Mouse (Mus musculus) midbrain, embryonic 11.5 days (tissue): ENCODE data around the gene A4gnt. TPM values are rescaled to one million over a fixed set of nuclear protein-coding genes. Genes with fewer than 3 reads are reported as not detected.

Experiments
- ATAC-seq: fragments of 200-750 bp; cut with Nextera tagmentation; 2 replicates; pipeline ENCODE4 v1.8.0; 2017; ENCODE audit warnings: moderate TSS enrichment, moderate library complexity; ENCODE audit not compliant: low FRiP score
- DNase-seq: peaks from one replicate; pipeline ENCODE4 v3.0.0; 2015; ENCODE audit warnings: low spot score; ENCODE audit errors: missing footprints
- H3K27ac ChIP-seq: fragments of 300-500 bp; sonication (generic); 2 replicates; pipeline ENCODE4 v1.5.1; 2014; ENCODE audit warnings: low read depth, low read length
- H3K27me3 ChIP-seq: fragments of 300-500 bp; sonication (generic); 2 replicates; pipeline ENCODE4 v1.6.1; 2014; ENCODE audit warnings: mild to moderate bottlenecking, low read length, moderate library complexity, mixed read lengths; ENCODE audit not compliant: control insufficient read depth, insufficient read depth
- H3K36me3 ChIP-seq: fragments of 300-500 bp; sonication (generic); 2 replicates; pipeline ENCODE4 v1.6.1; 2014; ENCODE audit warnings: mild to moderate bottlenecking, low read length, moderate library complexity, mixed read lengths; ENCODE audit not compliant: control insufficient read depth, insufficient read depth
- H3K4me1 ChIP-seq: fragments of 300-500 bp; sonication (generic); 2 replicates; pipeline ENCODE4 v1.6.1; 2014; ENCODE audit warnings: low read length; ENCODE audit not compliant: control insufficient read depth, insufficient read depth
- H3K4me2 ChIP-seq: fragments of 300-500 bp; sonication (generic); 2 replicates; pipeline ENCODE4 v1.6.1; 2014; ENCODE audit warnings: mild to moderate bottlenecking, moderate library complexity
- H3K4me3 ChIP-seq: fragments of 300-500 bp; sonication (generic); 2 replicates; pipeline ENCODE4 v1.5.1; 2014; ENCODE audit warnings: low read depth, low read length
- H3K9ac ChIP-seq: fragments of 300-500 bp; sonication (generic); 2 replicates; pipeline ENCODE4 v1.6.1; 2014; ENCODE audit warnings: low read length
- H3K9me3 ChIP-seq: fragments of 300-500 bp; sonication (generic); 2 replicates; pipeline ENCODE4 v1.6.1; 2016; ENCODE audit warnings: low read length; ENCODE audit not compliant: control insufficient read depth
- WGBS: fragments of 180-500 bp; shearing (Covaris S2); extraction: QIAGEN DNeasy Blood & Tissue Kit; methylation state at CpG from one replicate; pipeline ENCODE4 v1.1.7; 2014; 5-methylcytosine and 5-hydroxymethylcytosine counted together
- polyA plus RNA-seq: library from polyadenylated mRNA; unstranded; fragments of >200 nt; fragmentation: Nextera tagmentation; extraction: Ambion mirVana; gene quantifications from 2 replicates; pipeline ENCODE4 v1.2.1, GENCODE M21; 2014

A4gnt gene
- polyA plus RNA-seq, 1 experiment from 2014 or later, result not detected

- Histone ChIP-seq H3K36me3 (peaks cover 19% of the 10 kb centered on the region), H3K4me3 (no peak overlapping the region), H3K4me2 (no peak overlapping the region), H3K27me3 (no peaks in the 10 kb centered on the region), H3K4me1 (no peaks in the 10 kb centered on the region), H3K9me3 (no peaks in the 10 kb centered on the region), H3K27ac (no peak overlapping the region), H3K9ac (no peak overlapping the region)
- WGBS, result 93% methylated on average over 6 of the region's 6 CpGs
- ATAC-seq (no peak), DNase-seq (no peak)
Observed at GRCm38 (mm10) chr9:99645416-99645815, 33.1 kb downstream of the A4gnt start.

DNA sequence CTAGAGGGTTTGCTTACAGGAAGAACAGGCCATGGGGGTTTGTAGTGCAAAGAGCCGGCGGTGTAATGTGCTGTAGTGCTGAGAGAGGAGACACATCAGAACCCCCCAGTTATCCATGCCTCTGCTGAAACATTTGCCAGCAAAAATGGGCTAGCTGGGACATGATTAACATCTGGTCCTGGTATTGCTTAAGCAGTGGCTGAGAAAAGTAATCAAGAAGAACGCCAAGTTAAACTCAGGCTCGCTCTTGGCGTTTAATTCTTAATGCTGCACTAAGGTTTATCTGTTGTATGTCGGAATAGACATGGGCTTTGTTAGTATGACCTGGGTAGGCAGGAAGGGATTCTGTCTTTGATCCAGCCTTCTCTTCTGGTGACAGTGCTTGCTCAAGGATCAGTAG lies 33.8 kb downstream of the A4gnt start:
- DNase-seq, result no peak
- Histone ChIP-seq H3K9ac (no peak overlapping the region), H3K4me3 (no peak overlapping the region), H3K36me3 (peaks cover 19% of the 10 kb centered on the region), H3K9me3 (no peaks in the 10 kb centered on the region), H3K4me1 (no peaks in the 10 kb centered on the region), H3K27ac (no peak overlapping the region), H3K27me3 (no peaks in the 10 kb centered on the region), H3K4me2 (no peak overlapping the region)
- ATAC-seq, result no peak
- WGBS, result 93% methylated on average over 6 of the region's 6 CpGs

- Histone ChIP-seq H3K4me2 (no peak overlapping the region), H3K36me3 (peaks cover 9% of the 10 kb centered on the region; the same call in 1 of the 2 replicates), H3K9me3 (no peaks in the 10 kb centered on the region), H3K9ac (no peak overlapping the region), H3K4me1 (no peaks in the 10 kb centered on the region), H3K4me3 (no peak overlapping the region), H3K27ac (no peak overlapping the region), H3K27me3 (no peaks in the 10 kb centered on the region)
- DNase-seq (no peak), ATAC-seq (no peak)
- 81% methylated on average over 10 of the region's 10 CpGs for WGBS
Observed at GRCm38 (mm10) chr9:99660756-99661155, 48.5 kb downstream of the A4gnt start.

- Histone ChIP-seq H3K4me3 (no peak overlapping the region), H3K27ac (no peak overlapping the region), H3K36me3 (peaks cover 6% of the 10 kb centered on the region; the same call in 1 of the 2 replicates), H3K4me1 (no peaks in the 10 kb centered on the region), H3K9me3 (no peaks in the 10 kb centered on the region), H3K27me3 (no peaks in the 10 kb centered on the region), H3K9ac (no peak overlapping the region), H3K4me2 (no peak overlapping the region)
- DNase-seq (no peak), ATAC-seq (no peak)
- WGBS, result 83% methylated on average over 16 of the region's 16 CpGs
Observed at GRCm38 (mm10) chr9:99661606-99662166, 49.4 kb downstream of the A4gnt start.

DNA sequence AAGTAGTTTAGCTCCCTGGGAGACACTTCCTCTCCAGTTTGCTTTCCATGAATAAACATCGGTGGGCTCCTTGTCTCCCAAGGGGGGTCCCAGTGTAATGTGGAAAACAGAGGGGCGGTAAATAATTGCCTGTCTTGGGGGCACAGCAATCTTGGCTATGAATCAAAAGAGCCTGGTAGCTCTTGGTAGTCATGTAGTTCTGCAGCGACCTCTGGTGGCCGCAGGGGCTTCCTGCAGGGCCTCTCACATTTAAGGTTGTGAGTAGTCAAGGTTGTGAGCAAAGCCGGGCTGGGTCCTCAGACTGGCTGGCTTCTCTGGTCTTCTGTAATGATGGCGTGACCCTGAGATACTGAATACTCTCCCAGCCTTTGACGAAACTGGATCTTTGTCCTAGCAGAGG lies 50.1 kb downstream of the A4gnt start:
- peak; percentile 27; the same call in 1 of the 2 replicates for ATAC-seq
- DNase-seq, result peak; percentile 99
- Histone ChIP-seq H3K27me3 (no peaks in the 10 kb centered on the region), H3K4me1 (no peaks in the 10 kb centered on the region), H3K4me2 (no peak overlapping the region), H3K36me3 (peaks cover 6% of the 10 kb centered on the region; the same call in 1 of the 2 replicates), H3K9ac (no peak overlapping the region), H3K9me3 (no peaks in the 10 kb centered on the region), H3K4me3 (no peak overlapping the region), H3K27ac (no peak overlapping the region)
- WGBS, result 31% methylated on average over 7 of the region's 7 CpGs

GRCm38 (mm10) chr9:99662887-99663286 lies 50.6 kb downstream of the A4gnt start:
- H3K36me3 ChIP-seq, result peaks cover 11% of the 10 kb centered on the region; the same call in 1 of the 2 replicates

GRCm38 (mm10) chr9:99667596-99667995 lies 55.3 kb downstream of the A4gnt start:
- H3K27ac ChIP-seq, result no peak overlapping the region
- DNase-seq, result no peak
- H3K36me3 ChIP-seq, result peaks cover 23% of the 10 kb centered on the region
- H3K9ac ChIP-seq, result no peak overlapping the region
- no peak overlapping the region for H3K4me3 ChIP-seq
- WGBS, result 71% methylated on average over 8 of the region's 8 CpGs
- H3K27me3 ChIP-seq, result no peaks in the 10 kb centered on the region
- H3K9me3 ChIP-seq, result no peaks in the 10 kb centered on the region
- no peak overlapping the region for H3K4me2 ChIP-seq
- no peaks in the 10 kb centered on the region for H3K4me1 ChIP-seq
- ATAC-seq, result no peak

More at GRCm38 (mm10) chr9:99662887-99663286, 50.6 kb downstream of the A4gnt start:
- H3K4me3 ChIP-seq, result no peak overlapping the region
- H3K9ac ChIP-seq, result no peak overlapping the region
- no peaks in the 10 kb centered on the region for H3K9me3 ChIP-seq
- no peaks in the 10 kb centered on the region for H3K27me3 ChIP-seq
- no peak for ATAC-seq
- no peaks in the 10 kb centered on the region for H3K4me1 ChIP-seq
- no peak overlapping the region for H3K27ac ChIP-seq
- DNase-seq, result no peak
- WGBS, result 94% methylated on average over 10 of the region's 10 CpGs
- H3K4me2 ChIP-seq, result no peak overlapping the region

DNA sequence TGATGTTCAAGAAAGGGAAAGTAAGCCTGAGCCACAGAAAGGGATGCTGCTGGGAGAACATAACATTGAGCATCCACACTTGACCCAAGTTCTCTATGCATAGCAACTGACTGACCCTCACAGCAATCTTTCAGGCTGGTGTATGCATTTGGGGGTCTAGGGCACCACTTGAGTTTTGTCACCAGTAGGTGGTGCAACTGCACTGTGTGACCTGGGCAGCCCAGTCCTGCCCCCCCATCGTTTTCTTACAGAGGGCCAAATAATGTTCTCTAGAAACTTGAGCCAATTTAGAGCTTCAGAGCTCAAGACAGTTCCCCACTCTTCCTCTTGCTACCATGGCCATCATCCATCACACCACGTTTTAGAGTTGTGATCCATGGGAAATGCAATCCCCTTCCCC lies 59.3 kb downstream of the A4gnt start:
- no peak for ATAC-seq
- WGBS, result 50% methylated on average over 2 of the region's 2 CpGs
- no peak for DNase-seq
- H3K9me3 ChIP-seq, result no peaks in the 10 kb centered on the region
- peaks cover 20% of the 10 kb centered on the region for H3K36me3 ChIP-seq
- H3K27me3 ChIP-seq, result no peaks in the 10 kb centered on the region
- H3K4me2 ChIP-seq, result no peak overlapping the region
- no peak overlapping the region for H3K27ac ChIP-seq
- no peaks in the 10 kb centered on the region for H3K4me1 ChIP-seq
- no peak overlapping the region for H3K9ac ChIP-seq
- H3K4me3 ChIP-seq, result no peak overlapping the region
